Mouse (Mus musculus) cortical plate, adult 2 months (tissue): ENCODE data around the gene Ndufa4l2.

Experiments used
- CTCF ChIP-seq: fragments of 200-500 bp; IDR thresholded peaks from 2 replicates; pipeline ENCODE4 v1.5.1; 2011; ENCODE audit warnings: mild to moderate bottlenecking, control low read depth, low read length; ENCODE audit not compliant: insufficient read depth; ENCODE audit errors: extremely low read depth
- POLR2A ChIP-seq: fragments of 200-500 bp; IDR thresholded peaks from 2 replicates; pipeline ENCODE4 v1.6.1; 2011; ENCODE audit warnings: mild to moderate bottlenecking, low read length, control low read depth; ENCODE audit not compliant: insufficient read depth; ENCODE audit errors: extremely low read depth

GRCm38 (mm10) chr10:127534929-127535384 lies 20.2 kb downstream of the Ndufa4l2 start:
- TF ChIP-seq CTCF (no peak), POLR2A (no peak)
